Mouse (Mus musculus) heart, postnatal 36 days (tissue): ENCODE measurements around the gene Slc44a1. TPM values are rescaled to one million over a fixed set of nuclear protein-coding genes. Genes with fewer than 3 reads are reported as not detected.

Source experiments
- DNase-seq, 2 experiments: peaks; one replicate each; pipeline ENCODE4 v3.0.0; 2021 to 2022
- intact Hi-C: fragments of 180-260 bp; cut with DNase I; formaldehyde crosslinking; loops from one replicate; pipeline ENCODE4 v1.15.1; 2025
- total RNA-seq, 2 experiments: library from RNA; stranded (reverse); gene quantifications; 2 replicates each; pipeline ENCODE4 v1.2.3; 2021

Slc44a1 gene
- total RNA-seq, 2 experiments from 2014 or later, result 33.4 to 34.3 TPM

DNA sequence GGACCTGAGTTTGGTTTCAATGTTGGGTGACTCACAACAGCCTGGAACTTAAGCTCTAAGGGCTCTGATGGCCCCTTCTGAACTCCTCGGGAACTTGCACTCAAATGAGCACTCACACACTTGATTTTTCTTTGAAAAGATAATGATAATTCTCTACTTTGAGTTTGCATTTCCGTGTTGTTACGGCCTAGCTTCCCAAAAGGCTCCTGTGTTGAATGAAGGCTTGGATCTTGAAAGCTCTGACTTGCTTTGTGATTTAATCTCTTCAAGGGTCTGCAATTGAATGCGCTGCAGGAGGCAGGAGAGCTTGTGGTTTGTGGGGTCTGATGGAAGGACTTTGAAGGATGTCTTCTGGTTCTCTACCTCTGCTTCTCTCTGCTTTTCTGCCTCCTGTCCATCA lies 13.1 kb upstream of the Slc44a1 start:
- no peak for DNase-seq
- intact Hi-C loops, result no loop called here

GRCm38 (mm10) chr4:53430522-53430921 lies 9.7 kb upstream of the Slc44a1 start:
- DNase-seq, result no peak
- intact Hi-C loops, result no loop called here

DNA sequence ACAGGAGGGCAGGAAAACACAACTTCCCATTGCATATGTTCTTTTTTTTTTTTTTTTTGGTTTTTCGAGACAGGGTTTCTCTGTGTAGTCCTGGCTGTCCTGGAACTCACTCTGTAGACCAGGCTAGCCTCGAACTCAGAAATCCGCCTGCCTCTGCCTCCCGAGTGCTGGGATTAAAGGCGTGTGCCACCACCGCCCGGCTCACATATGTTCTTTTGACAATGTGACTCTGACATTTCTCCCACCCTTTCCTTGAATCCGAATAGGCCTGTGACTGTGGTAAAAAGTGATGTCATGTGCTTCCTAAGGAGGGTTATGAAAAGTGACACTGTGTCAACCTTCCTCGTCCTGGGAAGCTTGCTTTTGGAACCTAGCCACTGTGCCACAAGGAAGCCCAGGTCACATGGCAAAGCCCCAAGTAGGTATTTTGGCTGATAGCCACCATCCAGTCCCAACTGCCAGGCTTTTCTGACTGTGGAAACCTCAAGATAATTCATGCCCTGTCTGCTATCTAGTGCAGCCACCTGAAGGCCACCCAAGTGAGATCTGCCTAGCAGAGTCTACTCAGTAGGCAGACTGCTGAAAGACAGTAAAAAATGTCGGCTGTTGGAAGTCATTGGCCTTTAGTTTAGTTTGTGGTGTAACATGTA lies 8.5 kb upstream of the Slc44a1 start:
- DNase-seq, result no peak
- intact Hi-C loops, result no loop called here

DNA sequence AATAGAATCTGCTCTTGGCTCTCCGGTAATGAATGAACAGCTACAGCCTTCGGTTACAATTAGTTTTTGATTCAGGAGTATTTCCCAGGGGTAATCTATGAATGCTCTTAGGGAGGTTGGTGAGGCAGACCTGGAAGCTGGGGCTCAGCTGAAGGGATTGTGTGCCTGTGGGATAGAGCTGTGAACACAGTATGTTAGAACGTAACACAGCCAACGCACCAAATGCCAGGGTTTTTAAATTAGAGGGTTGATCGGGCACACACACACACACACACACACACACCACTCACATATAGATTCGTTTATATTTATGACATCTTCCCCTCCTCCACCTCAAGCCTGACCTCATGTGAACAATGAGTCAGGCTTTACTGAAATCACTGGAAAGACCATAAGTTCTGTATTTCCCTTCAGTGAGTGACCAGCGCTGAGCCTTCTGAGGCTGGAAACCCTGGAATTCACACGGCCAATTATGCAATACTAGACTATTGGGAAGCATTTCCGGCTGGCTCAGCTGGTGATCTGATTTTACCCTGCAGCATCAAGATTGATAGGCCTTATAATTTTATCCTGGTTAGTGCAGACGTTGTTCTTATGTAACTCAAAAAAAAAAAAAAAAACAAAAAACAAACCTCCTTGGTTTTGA lies 3.0 kb upstream of the Slc44a1 start:
- no peak for DNase-seq
- intact Hi-C loops, result loop anchor here (5.0 kb wide), 1 partner anchor 325 kb away; no protein-coding TSS in a partner anchor

DNA sequence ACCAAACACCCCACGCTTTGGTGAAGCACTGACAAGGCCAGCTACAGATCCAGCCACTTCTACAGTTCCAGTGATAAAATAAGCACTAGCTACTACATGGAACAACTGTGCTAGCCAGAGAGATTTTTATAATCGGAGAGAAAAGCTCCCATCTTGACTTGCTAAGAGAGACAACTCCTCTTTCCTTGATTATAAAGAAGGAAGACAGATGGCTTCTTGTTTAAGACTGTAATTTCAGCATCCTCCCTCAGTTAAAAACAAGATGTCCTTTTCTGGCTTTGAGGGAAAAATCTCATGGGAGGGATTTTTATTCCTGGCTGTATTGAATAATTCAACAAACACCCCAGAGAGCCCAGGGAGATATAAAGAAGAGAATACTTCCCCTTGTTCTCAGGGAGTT lies 1.8 kb upstream of the Slc44a1 start:
- DNase-seq, result no peak
- intact Hi-C loops, result loop anchor here (5.0 kb wide), 1 partner anchor 326 kb away; no protein-coding TSS in a partner anchor

GRCm38 (mm10) chr4:53438836-53439480 lies 1.3 kb upstream of the Slc44a1 start:
- DNase-seq, result no peak
- intact Hi-C loops, result loop anchor here (5.0 kb wide), 1 partner anchor 327 kb away; no protein-coding TSS in a partner anchor

DNA sequence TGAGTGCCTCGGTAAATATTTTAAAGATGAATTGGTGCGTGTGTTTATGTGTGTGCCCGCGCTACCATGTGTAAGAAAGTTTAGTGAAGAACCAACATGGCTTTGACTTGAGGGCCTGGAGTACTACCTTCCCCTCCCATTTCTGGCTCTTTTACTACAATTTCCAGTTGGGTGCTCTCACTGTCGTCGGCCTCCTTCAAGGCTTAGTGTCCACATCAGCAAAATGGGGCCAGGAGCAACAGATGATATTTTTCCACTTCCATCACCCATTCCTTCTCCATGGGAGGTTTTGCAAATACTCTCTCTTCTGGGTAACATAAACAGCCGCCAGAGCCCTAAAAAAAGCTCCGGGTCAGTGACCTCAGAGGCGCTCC lies 590 bp upstream of the Slc44a1 start:
- intact Hi-C loops, result loop anchor here (2.0 to 5.0 kb wide), 4 partner anchors 57 to 327 kb away; no protein-coding TSS in a partner anchor
- no peak for DNase-seq

GRCm38 (mm10) chr4:53440816-53441571 lies 781 bp downstream of the Slc44a1 start:
- intact Hi-C loops, result loop anchor here (2.0 to 5.0 kb wide), 3 partner anchors 59 to 152 kb away; no protein-coding TSS in a partner anchor
- peak; percentile 34 to 53 for DNase-seq

DNA sequence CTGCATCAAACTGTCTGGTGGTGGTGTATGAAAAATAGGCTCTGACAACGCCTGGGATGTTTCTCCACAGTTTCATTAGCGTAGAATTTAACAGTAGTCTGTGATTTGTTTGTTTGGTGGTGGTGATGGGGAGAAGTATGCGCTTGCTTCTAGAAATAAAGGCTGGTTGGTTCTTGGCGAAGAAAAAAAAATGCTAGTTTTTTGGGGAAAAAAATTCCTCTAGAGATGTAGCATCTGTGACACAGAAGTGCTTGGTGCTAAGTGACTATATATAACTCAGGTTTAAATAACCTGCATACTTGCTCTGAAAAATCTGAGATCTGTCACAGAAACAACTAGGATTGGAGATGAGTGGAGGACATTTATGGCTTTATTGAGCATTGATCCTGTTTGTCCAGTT lies 1.5 kb downstream of the Slc44a1 start:
- intact Hi-C loops, result loop anchor here (2.0 to 5.0 kb wide), 3 partner anchors 59 to 151 kb away; no protein-coding TSS in a partner anchor
- no peak for DNase-seq

GRCm38 (mm10) chr4:53446216-53446615 lies 6.0 kb downstream of the Slc44a1 start:
- intact Hi-C loops, result no loop called here

GRCm38 (mm10) chr4:53447773-53448172 lies 7.6 kb downstream of the Slc44a1 start:
- intact Hi-C loops, result no loop called here
- no peak for DNase-seq

More at GRCm38 (mm10) chr4:53446216-53446615, 6.0 kb downstream of the Slc44a1 start:
- no peak for DNase-seq

DNA sequence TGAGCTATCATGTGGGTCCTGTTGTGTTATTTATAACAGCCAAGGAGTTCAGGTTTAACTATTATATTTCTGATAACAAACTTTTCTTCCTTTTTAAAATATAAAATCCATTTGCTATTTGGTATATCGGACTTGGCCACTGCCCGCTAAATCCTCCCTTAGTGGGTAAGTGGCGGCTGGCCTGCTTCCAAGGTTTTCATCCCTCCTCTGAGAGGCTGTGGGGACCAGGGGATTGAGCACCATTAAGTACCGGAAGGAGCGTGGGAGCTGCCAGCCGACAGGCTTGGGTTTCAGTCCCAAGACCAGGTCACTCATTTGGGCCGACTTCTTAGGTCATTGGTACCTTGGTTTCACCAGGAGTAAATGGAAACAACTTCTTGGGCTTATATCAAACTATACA lies 10.5 kb downstream of the Slc44a1 start:
- no peak for DNase-seq
- intact Hi-C loops, result no loop called here

DNA sequence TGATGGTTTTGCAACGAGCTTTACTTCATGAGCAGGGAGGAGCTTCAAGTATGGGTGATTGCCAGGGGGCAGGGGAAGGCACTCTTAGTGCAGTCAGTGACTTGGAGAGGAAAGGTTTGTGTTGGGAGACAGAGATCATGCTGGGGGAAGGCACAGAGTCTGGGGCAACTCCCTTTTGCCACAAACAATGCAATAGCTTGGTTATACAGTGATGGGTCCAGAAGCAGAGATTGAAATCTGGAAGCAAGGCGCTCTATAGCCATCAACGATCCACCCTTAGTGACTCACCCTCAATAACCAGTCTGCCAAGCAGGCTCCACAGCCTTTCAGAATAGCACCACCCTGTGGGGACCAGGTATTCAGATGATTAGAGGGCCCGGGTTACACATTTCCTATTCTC lies 11.7 kb downstream of the Slc44a1 start:
- intact Hi-C loops, result no loop called here
- peak; percentile 24 to 42 for DNase-seq

- no peak for DNase-seq
- intact Hi-C loops, result no loop called here
Observed at GRCm38 (mm10) chr4:53452457-53452856, 12.2 kb downstream of the Slc44a1 start.

- no peak for DNase-seq
- intact Hi-C loops, result no loop called here
Observed at GRCm38 (mm10) chr4:53452976-53453889, 13.0 kb downstream of the Slc44a1 start.

DNA sequence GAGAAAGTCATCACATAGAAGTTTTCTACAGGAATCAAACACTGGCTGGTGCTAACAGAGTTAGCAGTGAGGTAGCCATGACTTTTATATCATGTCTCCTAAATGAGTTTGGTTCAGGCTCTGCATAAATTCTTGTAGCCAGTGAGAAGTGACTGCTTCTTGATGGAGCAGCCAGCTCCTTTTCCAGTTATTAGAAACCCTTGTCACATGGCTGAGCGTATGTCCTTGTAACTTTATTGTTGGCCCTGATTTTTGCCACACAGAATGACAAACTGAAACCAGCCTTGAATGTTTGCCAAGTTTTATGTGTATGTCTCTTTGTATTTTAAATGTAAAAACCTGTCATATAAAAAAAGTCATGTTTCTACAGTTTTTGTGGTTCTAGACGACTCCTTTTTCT lies 15.7 kb downstream of the Slc44a1 start:
- no peak for DNase-seq
- intact Hi-C loops, result no loop called here

DNA sequence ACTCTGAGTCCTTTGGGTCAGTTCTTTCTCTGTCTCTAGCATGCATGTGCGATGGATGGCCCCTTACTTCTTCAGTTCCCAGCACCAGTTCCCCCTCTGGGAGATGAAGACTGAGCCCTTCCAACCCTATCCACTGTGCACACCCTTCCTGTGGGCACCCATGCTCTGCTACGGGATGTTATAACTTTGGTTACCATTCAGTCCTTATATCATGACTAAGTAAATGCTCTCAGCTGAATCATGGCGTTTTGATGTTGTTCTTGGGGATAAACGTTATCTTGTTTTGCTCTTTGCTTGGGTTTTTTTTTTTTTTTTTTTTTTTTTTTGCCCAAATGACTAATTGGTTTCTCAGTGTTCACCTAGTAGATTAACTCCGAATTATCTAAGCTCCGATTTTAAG lies 16.4 kb downstream of the Slc44a1 start:
- no peak for DNase-seq
- intact Hi-C loops, result no loop called here

DNA sequence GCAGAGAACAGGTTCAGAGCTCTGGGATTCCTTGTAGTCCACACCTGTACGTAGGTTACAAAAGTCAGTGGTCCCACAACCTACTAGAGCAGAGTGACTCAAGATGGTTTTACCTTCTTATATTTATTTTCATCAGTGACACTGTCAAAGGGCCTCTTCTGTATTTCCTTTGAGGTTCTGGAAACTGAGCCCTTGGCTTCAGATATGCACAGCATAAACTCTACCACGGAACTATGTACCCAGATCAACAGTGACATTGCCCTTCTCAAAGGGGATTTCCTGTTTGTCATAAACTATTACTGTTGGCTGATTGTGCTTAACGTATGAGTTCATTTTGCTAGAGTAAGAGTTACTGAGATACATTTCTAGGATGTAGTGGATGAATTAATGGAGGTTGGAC lies 18.3 kb downstream of the Slc44a1 start:
- no peak for DNase-seq
- intact Hi-C loops, result no loop called here

- DNase-seq, result no peak
- intact Hi-C loops, result no loop called here
Observed at GRCm38 (mm10) chr4:53459697-53460096, 19.5 kb downstream of the Slc44a1 start.

- intact Hi-C loops, result no loop called here
Observed at GRCm38 (mm10) chr4:53461026-53461425, 20.8 kb downstream of the Slc44a1 start.

More at GRCm38 (mm10) chr4:53461026-53461425, 20.8 kb downstream of the Slc44a1 start:
- no peak for DNase-seq
